Mouse (Mus musculus): Measurements from ENCODE around the gene Fam118b. TPM values are rescaled to one million over a fixed set of nuclear protein-coding genes. Genes with fewer than 3 reads are reported as not detected.
A peak's percentile ranks its signal among the peaks of the same experiment; 100 is the strongest.

The Fam118b gene
- polyA plus RNA-seq (2015; fragmentation: Nextera tagmentation; extraction: Ambion mirVana), result 63.8 and 74.8 TPM in 2 replicates

GRCm38 (mm10) chr9:35267146-35267975 is at the start of gene Fam118b, which contains the start of gene Rpusd4:
TSS of gene Fam118b (minus strand) at chr9:35267805.
TSS of gene Rpusd4 (plus strand) at chr9:35267865.
- 0% methylated on average over 60 of the region's 62 CpGs for WGBS
- H3K4me1 ChIP-seq (replicated peaks), result peaks cover 21% of the 10 kb centered on the region
- peak; percentile 96 for ATAC-seq (ENCODE audit: low read depth)

GRCm38 (mm10) chr9:35316771-35317211 is 49.2 kb upstream of the Fam118b start:
- no peaks in the 10 kb centered on the region for H3K9me3 ChIP-seq
- H3K9ac ChIP-seq, result no peak overlapping the region
- peaks cover 30% of the 10 kb centered on the region for H3K4me1 ChIP-seq (replicated peaks)
- H3K4me3 ChIP-seq, result no peak overlapping the region
- H3K27me3 ChIP-seq, result peaks cover 44% of the 10 kb centered on the region
- no peak overlapping the region for H3K4me2 ChIP-seq
- 43% methylated on average over 3 of the region's 3 CpGs for WGBS
- H3K27ac ChIP-seq (replicated peaks), result no peak overlapping the region
- H3K36me3 ChIP-seq, result no peaks in the 10 kb centered on the region
- 0 out of 2 replicates have a peak, but pooled peaks have one; percentile 30 for ATAC-seq (ENCODE audit: low read depth)

More at GRCm38 (mm10) chr9:35267146-35267975, at the start of gene Fam118b, which contains the start of gene Rpusd4:
- peaks cover 11% of the 10 kb centered on the region; the same call in 1 of the 2 replicates for H3K36me3 ChIP-seq
- peak within 1 kb of the TSS; percentile 71 for H3K4me3 ChIP-seq
- H3K27me3 ChIP-seq, result no peaks in the 10 kb centered on the region
- H3K9ac ChIP-seq, result peak within 1 kb of the TSS; percentile 80
- peak within 1 kb of the TSS; percentile 78 for H3K4me2 ChIP-seq
- H3K27ac ChIP-seq (replicated peaks), result peak within 1 kb of the TSS; percentile 88
- H3K9me3 ChIP-seq, result no peaks in the 10 kb centered on the region

GRCm38 (mm10) chr9:35314254-35314653 is 46.6 kb upstream of the Fam118b start:
- Histone ChIP-seq H3K4me3 (no peak overlapping the region), H3K9me3 (no peaks in the 10 kb centered on the region), H3K27me3 (peaks cover 24% of the 10 kb centered on the region), H3K4me1 (replicated peaks) (peaks cover 30% of the 10 kb centered on the region), H3K36me3 (no peaks in the 10 kb centered on the region), H3K4me2 (no peak overlapping the region), H3K27ac (replicated peaks) (no peak overlapping the region), H3K9ac (no peak overlapping the region)
- no peak for ATAC-seq (ENCODE audit: low read depth)
- 67% methylated on average over 1 of the region's 1 CpGs for WGBS

- no peak for ATAC-seq (ENCODE audit: low read depth)
- Histone ChIP-seq H3K36me3 (no peaks in the 10 kb centered on the region), H3K27me3 (peaks cover 24% of the 10 kb centered on the region), H3K27ac (replicated peaks) (no peak overlapping the region), H3K9me3 (no peaks in the 10 kb centered on the region), H3K4me2 (no peak overlapping the region), H3K4me3 (no peak overlapping the region), H3K4me1 (replicated peaks) (peaks cover 26% of the 10 kb centered on the region), H3K9ac (no peak overlapping the region)
- 44% methylated on average over 4 of the region's 4 CpGs for WGBS
These were observed 46.0 kb upstream of the Fam118b start for GRCm38 (mm10) chr9:35313601-35314000.

GRCm38 (mm10) chr9:35312516-35312915 is 44.9 kb upstream of the Fam118b start:
- Histone ChIP-seq H3K27ac (replicated peaks) (no peak overlapping the region), H3K9ac (no peak overlapping the region), H3K36me3 (no peaks in the 10 kb centered on the region), H3K4me2 (no peak overlapping the region), H3K9me3 (no peaks in the 10 kb centered on the region), H3K4me1 (replicated peaks) (peaks cover 15% of the 10 kb centered on the region), H3K4me3 (no peak overlapping the region), H3K27me3 (peaks cover 15% of the 10 kb centered on the region; the same call in 1 of the 2 replicates)
- WGBS, result 52% methylated on average over 3 of the region's 3 CpGs
- ATAC-seq (ENCODE audit: low read depth), result no peak

- Histone ChIP-seq H3K36me3 (no peaks in the 10 kb centered on the region), H3K27me3 (peaks cover 12% of the 10 kb centered on the region; the same call in 1 of the 2 replicates), H3K4me3 (no peak overlapping the region), H3K4me1 (replicated peaks) (0 out of 2 replicates have a peak, but pooled peaks cover 6% of the 10 kb centered on the region), H3K9me3 (no peaks in the 10 kb centered on the region), H3K27ac (replicated peaks) (no peak overlapping the region), H3K4me2 (no peak overlapping the region), H3K9ac (no peak overlapping the region)
- ATAC-seq (ENCODE audit: low read depth), result no peak
- 84% methylated on average over 6 of the region's 6 CpGs for WGBS
These were observed 42.8 kb upstream of the Fam118b start for GRCm38 (mm10) chr9:35310377-35310776.

- H3K9me3 ChIP-seq, result no peaks in the 10 kb centered on the region
- no peaks in the 10 kb centered on the region for H3K36me3 ChIP-seq
- H3K27me3 ChIP-seq, result peaks cover 6% of the 10 kb centered on the region; the same call in 1 of the 2 replicates
- H3K4me1 ChIP-seq (replicated peaks), result no peaks in the 10 kb centered on the region
- 85% methylated on average over 7 of the region's 7 CpGs for WGBS
- no peak overlapping the region for H3K9ac ChIP-seq
- H3K27ac ChIP-seq (replicated peaks), result no peak overlapping the region
- no peak for ATAC-seq (ENCODE audit: low read depth)
- H3K4me2 ChIP-seq, result no peak overlapping the region
- H3K4me3 ChIP-seq, result no peak overlapping the region
These were observed 39.9 kb upstream of the Fam118b start for GRCm38 (mm10) chr9:35307461-35307860.

GRCm38 (mm10) chr9:35302172-35302571 is 34.6 kb upstream of the Fam118b start:
- H3K4me2 ChIP-seq, result no peak overlapping the region
- H3K27me3 ChIP-seq, result no peaks in the 10 kb centered on the region
- no peak for ATAC-seq (ENCODE audit: low read depth)
- H3K4me3 ChIP-seq, result no peak overlapping the region
- H3K9me3 ChIP-seq, result no peaks in the 10 kb centered on the region
- H3K9ac ChIP-seq, result no peak overlapping the region
- H3K4me1 ChIP-seq (replicated peaks), result no peaks in the 10 kb centered on the region
- 91% methylated on average over 3 of the region's 3 CpGs for WGBS
- no peaks in the 10 kb centered on the region for H3K36me3 ChIP-seq
- no peak overlapping the region for H3K27ac ChIP-seq (replicated peaks)

GRCm38 (mm10) chr9:35297791-35298190 is 30.2 kb upstream of the Fam118b start:
- H3K9me3 ChIP-seq, result no peaks in the 10 kb centered on the region

GRCm38 (mm10) chr9:35293465-35293864 is 25.9 kb upstream of the Fam118b start:
- H3K36me3 ChIP-seq, result no peaks in the 10 kb centered on the region
- 76% methylated on average over 5 of the region's 5 CpGs for WGBS
- H3K27me3 ChIP-seq, result peaks cover 40% of the 10 kb centered on the region
- H3K4me2 ChIP-seq, result no peak overlapping the region
- no peaks in the 10 kb centered on the region for H3K9me3 ChIP-seq
- H3K9ac ChIP-seq, result no peak overlapping the region
- H3K4me3 ChIP-seq, result no peak overlapping the region
- no peak for ATAC-seq (ENCODE audit: low read depth)
- H3K27ac ChIP-seq (replicated peaks), result no peak overlapping the region
- H3K4me1 ChIP-seq (replicated peaks), result no peaks in the 10 kb centered on the region

More at GRCm38 (mm10) chr9:35297791-35298190, 30.2 kb upstream of the Fam118b start:
- H3K36me3 ChIP-seq, result no peaks in the 10 kb centered on the region
- no peaks in the 10 kb centered on the region for H3K4me1 ChIP-seq (replicated peaks)
- no peak overlapping the region for H3K4me2 ChIP-seq
- no peak overlapping the region for H3K4me3 ChIP-seq
- no peak for ATAC-seq (ENCODE audit: low read depth)
- peaks cover 5% of the 10 kb centered on the region; the same call in 1 of the 2 replicates for H3K27me3 ChIP-seq
- no peak overlapping the region for H3K27ac ChIP-seq (replicated peaks)
- H3K9ac ChIP-seq, result no peak overlapping the region

GRCm38 (mm10) chr9:35290916-35291315 is 23.3 kb upstream of the Fam118b start:
- H3K9ac ChIP-seq, result no peak overlapping the region
- H3K4me1 ChIP-seq (replicated peaks), result no peaks in the 10 kb centered on the region
- no peaks in the 10 kb centered on the region for H3K36me3 ChIP-seq
- H3K27me3 ChIP-seq, result peaks cover 65% of the 10 kb centered on the region
- ATAC-seq (ENCODE audit: low read depth), result no peak
- no peak overlapping the region for H3K4me2 ChIP-seq
- H3K9me3 ChIP-seq, result no peaks in the 10 kb centered on the region
- H3K27ac ChIP-seq (replicated peaks), result no peak overlapping the region
- no peak overlapping the region for H3K4me3 ChIP-seq
- 90% methylated on average over 4 of the region's 4 CpGs for WGBS

- H3K4me3 ChIP-seq, result no peak overlapping the region
- no peak overlapping the region for H3K27ac ChIP-seq (replicated peaks)
- peaks cover 68% of the 10 kb centered on the region for H3K27me3 ChIP-seq
- no peak overlapping the region for H3K4me2 ChIP-seq
- H3K4me1 ChIP-seq (replicated peaks), result no peaks in the 10 kb centered on the region
- no peaks in the 10 kb centered on the region for H3K9me3 ChIP-seq
- ATAC-seq (ENCODE audit: low read depth), result no peak
- H3K9ac ChIP-seq, result no peak overlapping the region
- 93% methylated on average over 3 of the region's 3 CpGs for WGBS
- H3K36me3 ChIP-seq, result no peaks in the 10 kb centered on the region
These were observed 22.8 kb upstream of the Fam118b start for GRCm38 (mm10) chr9:35290417-35290816.

Measured in neural tube, embryonic 13.5 days (tissue).